Mouse (Mus musculus) adrenal gland, adult 10 weeks (tissue): Measurements from ENCODE around the gene Olfr611. TPM values are rescaled to one million over a fixed set of nuclear protein-coding genes. Genes with fewer than 3 reads are reported as not detected.

Source experiments
- polyA plus RNA-seq: library from polyadenylated mRNA; stranded (reverse); fragments of 350-450 nt; fragmentation: Illumina TruSeq; extraction: RNeasy Lipid Tissue Mini Kit (QIAGEN cat#74804); gene quantifications from one replicate; pipeline ENCODE4 v1.2.3, GENCODE M21; 2014; ENCODE audit warnings: low read depth, low replicate concordance

Gene Olfr611
- polyA plus RNA-seq = not detected

GRCm38 (mm10) chr7:103520746-103521145 is at the start of gene Olfr611:
Olfr611 (minus strand) TSS chr7:103520846.

DNA sequence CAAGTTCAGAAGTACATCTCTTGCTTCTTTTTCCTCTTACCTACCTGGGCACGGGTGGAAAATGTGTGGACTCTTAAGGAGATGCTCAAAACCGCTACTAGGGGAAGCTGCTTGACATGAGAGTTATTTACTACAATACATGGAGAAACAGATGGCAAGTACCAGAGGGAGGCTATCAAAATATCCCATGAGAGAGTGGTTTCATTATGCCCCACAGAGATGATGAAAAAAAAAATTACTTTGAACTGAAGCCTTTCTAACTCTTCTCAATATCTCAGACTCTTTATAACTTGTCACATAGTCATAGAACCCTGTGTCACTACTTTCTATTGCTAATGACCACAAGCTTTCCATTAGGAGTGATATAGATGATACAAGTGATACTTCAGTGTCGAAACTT is 48.4 kb upstream of the Olfr611 start, which contains the start of gene Olfr616:
Gene Olfr616 (minus strand): TSS at position 101 of the 400 bp plus-strand sequence.

DNA sequence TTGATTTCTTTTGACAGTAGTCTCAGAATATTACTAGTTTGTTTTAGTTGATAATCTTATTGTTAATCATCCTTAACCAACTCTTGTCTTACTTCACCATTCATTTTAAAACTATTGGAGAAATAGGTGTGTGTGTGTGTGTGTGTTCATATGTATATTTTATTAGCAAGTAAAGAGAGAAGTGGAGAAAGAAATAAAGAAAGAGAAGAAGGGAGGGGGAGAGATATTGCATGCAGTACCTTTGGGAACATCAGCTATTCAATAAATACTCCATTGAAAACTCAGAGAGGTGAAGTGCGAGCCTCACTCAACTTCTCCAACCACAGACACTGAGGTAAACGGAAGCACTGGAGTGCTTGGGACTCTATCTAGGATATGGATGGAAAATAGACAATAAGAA is 35.1 kb upstream of the Olfr611 start, which contains the start of gene Olfr615:
Gene Olfr615 (plus strand): TSS at position 301 of the 400 bp plus-strand sequence.

GRCm38 (mm10) chr7:103547774-103548173 is 27.1 kb upstream of the Olfr611 start, which contains the start of gene Olfr613:
Olfr613 (plus strand) TSS chr7:103548074.

DNA sequence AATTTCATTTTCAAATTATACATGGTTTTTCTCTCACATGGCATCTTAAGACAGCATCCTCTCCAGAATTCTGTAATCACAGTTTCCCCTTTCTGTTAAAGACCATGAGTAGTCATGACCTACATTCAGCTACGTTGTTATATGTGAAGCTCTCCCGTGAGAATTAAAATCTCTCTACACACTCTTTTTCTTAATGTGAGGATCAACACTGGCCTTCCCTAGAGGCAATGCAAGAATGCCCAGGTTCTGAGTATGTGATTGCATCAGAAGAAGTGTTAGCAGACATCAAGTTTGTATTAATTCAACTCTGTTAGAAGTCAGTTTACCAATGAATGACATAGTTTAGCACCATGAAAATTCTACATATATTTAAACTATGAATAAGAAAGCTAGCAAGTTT is 22.0 kb upstream of the Olfr611 start, which contains the start of gene Olfr612:
Gene Olfr612 (minus strand): TSS at position 101 of the 400 bp plus-strand sequence.

DNA sequence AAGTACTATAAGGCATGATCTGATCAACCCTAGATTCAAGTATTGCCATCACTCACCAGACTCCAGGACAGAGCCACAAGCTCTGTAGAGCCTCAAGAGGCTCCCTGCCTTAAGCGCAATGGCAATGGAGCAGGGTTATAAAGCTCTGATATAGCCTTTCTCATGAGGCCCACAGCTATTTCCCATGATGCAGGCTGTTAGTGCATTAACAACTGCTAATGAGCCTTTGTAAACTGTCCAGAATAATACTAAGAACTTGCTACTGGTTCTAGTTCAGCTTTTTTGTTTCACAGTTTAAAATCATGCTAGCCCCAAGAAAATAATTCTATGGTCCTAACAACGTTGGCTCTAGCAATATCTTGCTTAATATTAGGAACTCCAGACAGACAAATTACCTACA is 8.6 kb downstream of the Olfr611 start, which contains the start of gene Olfr610:
Gene Olfr610 (minus strand): TSS at position 101 of the 400 bp plus-strand sequence.

GRCm38 (mm10) chr7:103497962-103498361 is 22.7 kb downstream of the Olfr611 start, which contains the start of gene Olfr609:
Olfr609 (minus strand) TSS chr7:103498062.

GRCm38 (mm10) chr7:103469577-103469976 is 51.1 kb downstream of the Olfr611 start, which contains the start of gene Olfr608:
Olfr608 (plus strand) TSS chr7:103469877.

Other genes with a start within 250 kb of the Olfr611 start
- not detected for gene Olfr596, start 215.2 kb downstream of the Olfr611 start, polyA plus RNA-seq
- not detected for gene Olfr597, start 204.5 kb downstream of the Olfr611 start, polyA plus RNA-seq
- gene Olfr598, start 197.3 kb downstream of the Olfr611 start, polyA plus RNA-seq = not detected
- gene Olfr599, start 184.9 kb downstream of the Olfr611 start, polyA plus RNA-seq = not detected
- gene Olfr600, start 171.2 kb downstream of the Olfr611 start, polyA plus RNA-seq = not detected
- not detected for gene Olfr601, start 158.2 kb downstream of the Olfr611 start, polyA plus RNA-seq
- not detected for gene Olfr603, start 134.7 kb downstream of the Olfr611 start, polyA plus RNA-seq
- gene Usp17lc, start 105.8 kb downstream of the Olfr611 start, polyA plus RNA-seq = not detected
- gene Olfr605, start 75.4 kb downstream of the Olfr611 start, polyA plus RNA-seq = not detected
- not detected for gene Olfr606, start 71.8 kb downstream of the Olfr611 start, polyA plus RNA-seq
- gene Olfr607, start 56.7 kb downstream of the Olfr611 start, polyA plus RNA-seq = not detected
- not detected for gene Olfr608, start 51.0 kb downstream of the Olfr611 start, polyA plus RNA-seq
- gene Olfr609, start 22.8 kb downstream of the Olfr611 start, polyA plus RNA-seq = not detected
- not detected for gene Olfr610, start 8.7 kb downstream of the Olfr611 start, polyA plus RNA-seq
- gene Olfr612, start 21.9 kb upstream of the Olfr611 start, polyA plus RNA-seq = not detected
- not detected for gene Olfr613, start 27.2 kb upstream of the Olfr611 start, polyA plus RNA-seq
- gene Olfr615, start 35.2 kb upstream of the Olfr611 start, polyA plus RNA-seq = not detected
- gene Olfr616, start 48.3 kb upstream of the Olfr611 start, polyA plus RNA-seq = not detected
- gene Olfr617, start 52.2 kb upstream of the Olfr611 start, polyA plus RNA-seq = not detected
- not detected for gene Olfr618, start 69.3 kb upstream of the Olfr611 start, polyA plus RNA-seq
- gene Olfr619, start 79.7 kb upstream of the Olfr611 start, polyA plus RNA-seq = not detected
- not detected for gene Olfr620, start 91.7 kb upstream of the Olfr611 start, polyA plus RNA-seq
- gene Olfr622, start 121.9 kb upstream of the Olfr611 start, polyA plus RNA-seq = not detected
- gene Olfr623, start 142.9 kb upstream of the Olfr611 start, polyA plus RNA-seq = not detected
- 0.12 TPM for gene Olfr624, start 150.3 kb upstream of the Olfr611 start, polyA plus RNA-seq
- gene Olfr625-ps1, start 161.9 kb upstream of the Olfr611 start, polyA plus RNA-seq = not detected
- gene Olfr243, start 193.8 kb upstream of the Olfr611 start, polyA plus RNA-seq = not detected
- gene Olfr628, start 209.5 kb upstream of the Olfr611 start, polyA plus RNA-seq = not detected
- gene Olfr629, start 224.1 kb upstream of the Olfr611 start, polyA plus RNA-seq = not detected
- not detected for gene Olfr630, start 236.5 kb upstream of the Olfr611 start, polyA plus RNA-seq